Mouse (Mus musculus) testis, adult 2 months (tissue): ENCODE measurements around the gene 9930111J21Rik2.

Experiments used
- CTCF ChIP-seq: fragments of 200-500 bp; IDR thresholded peaks from 2 replicates; pipeline ENCODE4 v1.5.1; 2012; ENCODE audit warnings: low read depth, mild to moderate bottlenecking, inconsistent platforms, low read length, moderate library complexity; ENCODE audit not compliant: control insufficient read depth, insufficient read depth, insufficient replicate concordance
- POLR2A ChIP-seq: fragments of 200-500 bp; IDR thresholded peaks from 2 replicates; pipeline ENCODE4 v1.6.1; 2012; ENCODE audit warnings: low read depth, mild to moderate bottlenecking, inconsistent platforms, low read length, moderate library complexity; ENCODE audit not compliant: control insufficient read depth

GRCm38 (mm10) chr11:49100409-49100808, 49.4 kb upstream of the 9930111J21Rik2 start:
- TF ChIP-seq POLR2A (no peak), CTCF (no peak)
